Mouse (Mus musculus) lung, postnatal 0 days (tissue): ENCODE measurements around the gene Zzef1.

Experiments used
- CTCF ChIP-seq: IDR thresholded peaks from 2 replicates; pipeline ENCODE4 v1.5.1; 2016; ENCODE audit warnings: antibody characterized with exemption, mild to moderate bottlenecking
- EP300 ChIP-seq: IDR thresholded peaks from 2 replicates; pipeline ENCODE4 v1.6.1; 2016; ENCODE audit warnings: antibody characterized with exemption, mild to moderate bottlenecking, control low read depth

- TF ChIP-seq CTCF (no peak), EP300 (no peak)
These were observed 127.1 kb downstream of the Zzef1 start for GRCm38 (mm10) chr11:72923116-72923515.
